Mouse (Mus musculus): Measurements from ENCODE around the gene Tifa.

The Tifa gene

GRCm38 (mm10) chr3:127788038-127788437, 1.6 kb upstream of the Tifa start:
- DNase-seq (ENCODE audit: low read depth): no peak

DNA sequence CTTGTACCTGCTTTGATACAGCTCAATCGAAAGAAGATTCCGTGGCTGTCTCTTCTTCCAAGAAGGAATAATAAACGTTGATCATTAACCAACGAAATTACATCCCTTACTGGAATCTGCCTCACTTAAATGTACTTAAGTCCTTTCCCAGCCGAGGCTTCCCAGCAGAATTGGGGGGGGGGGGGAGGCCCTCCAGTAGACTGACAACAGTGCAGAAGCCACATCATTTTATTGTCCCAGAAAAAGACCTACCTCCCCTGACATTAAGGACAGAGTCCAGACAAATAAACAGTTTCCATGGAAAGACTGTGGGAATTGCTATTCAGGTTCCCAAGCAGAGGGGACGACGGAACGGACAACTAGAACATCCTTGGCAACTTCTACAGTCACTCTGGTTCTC, 686 bp upstream of the Tifa start:
- DNase-seq (ENCODE audit: low read depth): no peak

GRCm38 (mm10) chr3:127790234-127791055, 840 bp downstream of the Tifa start:
- DNase-seq (ENCODE audit: low read depth): peak; percentile 42

DNA sequence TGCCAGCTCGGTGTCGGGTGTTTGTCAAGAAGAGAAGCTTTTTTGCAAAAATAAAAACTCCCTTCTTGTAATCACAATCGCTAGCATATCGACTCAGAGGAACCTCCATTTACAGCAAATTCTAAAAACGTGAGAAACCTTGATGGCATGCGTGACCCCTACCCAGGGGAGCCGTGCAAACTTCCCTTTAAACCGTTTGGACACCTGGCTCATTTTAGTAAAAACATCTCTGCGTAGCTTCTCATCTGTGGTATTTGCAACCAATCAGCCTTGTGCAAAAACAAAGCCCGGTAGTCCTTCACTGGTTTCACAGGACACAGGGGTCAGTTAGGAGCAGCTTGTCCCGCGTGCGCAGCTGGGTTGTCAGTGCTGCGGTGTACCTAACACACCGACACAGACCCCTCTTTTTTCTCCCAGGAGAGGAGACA, 1.5 kb downstream of the Tifa start:
- DNase-seq (ENCODE audit: low read depth): peak; percentile 20

- no peak for DNase-seq (ENCODE audit: low read depth)
These were observed 2.3 kb downstream of the Tifa start for GRCm38 (mm10) chr3:127791595-127792561.

GRCm38 (mm10) chr3:127793022-127793421, 3.4 kb downstream of the Tifa start:
- DNase-seq (ENCODE audit: low read depth): no peak

GRCm38 (mm10) chr3:127795762-127796161, 6.2 kb downstream of the Tifa start:
- DNase-seq (ENCODE audit: low read depth): no peak

DNA sequence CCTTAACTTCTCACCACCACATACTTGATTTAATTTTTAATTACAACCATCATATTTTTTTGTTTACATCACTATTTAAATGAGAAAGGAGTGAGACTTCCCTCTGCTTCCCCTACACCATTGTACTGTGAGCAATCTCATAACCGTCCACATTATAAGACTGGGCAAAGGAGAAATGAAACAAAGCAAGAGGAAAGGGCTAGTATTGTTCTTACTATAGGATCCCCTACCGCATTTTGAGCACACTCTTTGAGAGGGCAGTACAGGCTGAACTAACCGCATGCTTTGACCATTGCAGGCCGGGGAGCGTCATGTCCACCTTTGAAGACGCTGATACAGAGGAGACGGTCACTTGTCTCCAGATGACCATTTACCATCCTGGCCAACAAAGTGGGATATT, 6.7 kb downstream of the Tifa start:
- no peak for DNase-seq (ENCODE audit: low read depth)

GRCm38 (mm10) chr3:127801162-127801561, 11.6 kb downstream of the Tifa start:
- DNase-seq (ENCODE audit: low read depth): no peak

GRCm38 (mm10) chr3:127802814-127803213, 13.2 kb downstream of the Tifa start:
- no peak for DNase-seq (ENCODE audit: low read depth)

DNA sequence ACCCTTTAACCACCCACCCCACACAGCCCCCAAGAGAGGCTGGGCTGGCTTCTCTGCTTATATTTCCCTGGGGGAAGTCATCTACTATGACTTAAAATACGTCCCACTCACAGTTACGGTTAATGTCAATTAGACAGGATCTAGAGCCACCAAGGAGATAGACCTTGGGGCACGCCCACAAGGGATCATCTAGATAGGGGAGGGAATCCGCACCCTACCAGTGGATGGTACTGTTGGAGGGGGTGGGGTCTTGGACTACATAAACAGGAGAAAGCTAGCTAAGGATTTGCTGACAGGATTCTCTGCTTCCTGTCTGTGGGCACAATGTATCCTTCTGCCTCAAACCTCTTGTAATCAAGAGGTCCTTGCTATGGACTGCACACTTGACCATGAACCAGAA, 14.8 kb downstream of the Tifa start:
- DNase-seq (ENCODE audit: low read depth): no peak

GRCm38 (mm10) chr3:127805071-127805470, 15.5 kb downstream of the Tifa start:
- DNase-seq (ENCODE audit: low read depth): no peak

GRCm38 (mm10) chr3:127805991-127806390, 16.4 kb downstream of the Tifa start:
- DNase-seq (ENCODE audit: low read depth): no peak

DNA sequence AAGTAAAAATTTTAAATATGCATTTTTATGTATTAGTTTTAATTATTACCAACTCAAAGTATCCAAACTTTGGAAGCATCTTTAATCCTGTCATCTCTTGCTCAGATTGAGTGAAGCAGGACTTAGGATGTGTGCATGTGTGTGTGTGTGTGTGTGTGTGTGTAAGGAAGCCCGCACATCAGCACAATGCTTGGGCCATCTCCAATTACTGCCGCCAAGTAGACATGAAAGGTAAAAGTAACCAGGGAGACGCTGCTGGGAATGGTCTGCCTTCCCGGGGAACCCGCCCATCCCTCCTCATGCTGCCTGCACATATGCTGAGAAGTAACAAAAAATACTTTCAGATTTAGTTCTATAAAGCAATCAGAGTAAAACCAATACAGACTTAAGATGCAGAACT, 18.2 kb downstream of the Tifa start:
- no peak for DNase-seq (ENCODE audit: low read depth)

DNA sequence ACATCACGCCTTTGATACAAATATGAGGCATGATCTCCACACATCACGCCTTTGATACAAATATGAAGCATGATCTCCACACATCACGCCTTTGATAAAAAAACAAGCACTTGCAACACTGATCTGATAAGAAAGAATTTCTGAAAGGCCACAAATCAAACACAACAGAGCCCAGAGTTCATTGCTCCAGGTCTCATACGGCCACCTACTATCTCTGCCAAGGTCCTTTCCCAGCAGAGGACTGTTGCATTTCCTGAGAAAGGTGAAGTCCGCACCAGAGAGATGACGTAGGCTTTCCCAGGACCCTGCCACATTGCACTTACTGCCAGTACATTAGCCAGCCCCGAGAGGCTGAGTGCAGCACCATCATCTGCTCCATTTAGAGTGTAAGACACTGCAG, 19.5 kb downstream of the Tifa start:
- no peak for DNase-seq (ENCODE audit: low read depth)

DNA sequence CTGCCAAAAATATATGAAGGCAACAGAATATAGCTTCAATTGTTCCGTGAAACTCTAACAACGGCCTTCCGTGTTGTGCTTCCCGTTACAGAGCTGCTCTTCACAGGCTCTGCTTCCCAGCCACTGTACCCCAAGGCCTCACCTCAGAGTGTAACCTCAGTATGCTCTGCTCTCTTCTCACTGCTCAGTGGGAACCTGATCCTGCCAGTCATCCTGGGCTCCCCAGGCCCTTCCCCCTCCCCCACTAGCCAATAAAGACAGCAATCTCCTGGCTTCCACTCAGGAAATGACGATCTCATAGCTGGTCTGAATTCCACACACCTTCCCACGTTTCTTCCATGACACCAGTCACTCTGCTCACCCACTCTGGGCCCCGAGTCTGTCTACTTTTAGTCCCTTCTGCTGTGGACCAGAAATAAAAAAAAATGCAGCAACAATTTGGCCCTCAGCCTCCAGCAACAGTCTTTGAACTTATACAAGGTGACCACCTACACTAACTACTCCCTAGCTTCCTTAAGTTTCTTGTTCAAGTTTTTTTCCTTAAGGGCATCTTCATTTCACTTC, 27.6 kb downstream of the Tifa start:
- DNase-seq (ENCODE audit: low read depth): no peak

GRCm38 (mm10) chr3:127818694-127819663, 29.4 kb downstream of the Tifa start:
- no peak for DNase-seq (ENCODE audit: low read depth)

DNA sequence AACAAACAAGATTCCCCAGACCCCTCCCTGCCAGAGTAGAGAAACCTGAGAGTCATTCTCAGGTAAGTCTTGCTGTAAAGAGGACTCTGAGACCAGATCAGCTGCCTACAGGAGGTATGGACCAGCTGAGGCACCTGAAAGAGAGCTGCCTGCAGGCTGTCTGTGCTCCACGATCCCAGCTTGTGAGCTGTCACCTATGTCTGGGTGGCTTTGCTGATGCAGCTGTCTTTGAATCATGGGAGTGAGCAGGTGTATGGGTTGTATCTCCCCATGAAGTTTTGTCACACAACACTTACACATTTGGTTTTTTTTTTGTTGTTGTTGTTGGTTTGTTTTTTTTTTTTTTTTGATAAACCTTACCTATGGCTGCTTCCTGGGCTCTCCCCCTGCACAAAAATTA, 30.8 kb downstream of the Tifa start:
- DNase-seq (ENCODE audit: low read depth): no peak

GRCm38 (mm10) chr3:127821209-127821608, 31.6 kb downstream of the Tifa start:
- DNase-seq (ENCODE audit: low read depth): no peak

- DNase-seq (ENCODE audit: low read depth): peak; percentile 78
These were observed 34.6 kb downstream of the Tifa start for GRCm38 (mm10) chr3:127823886-127824863.

Data from induced T-regulatory cell, adult 2 months (primary cell).